Mouse (Mus musculus): Measurements from ENCODE around the gene Heatr6. TPM values are rescaled to one million over a fixed set of nuclear protein-coding genes. Genes with fewer than 3 reads are reported as not detected.

The Heatr6 gene
- polyA plus RNA-seq, 1 experiment, result 13.1 TPM

- Histone ChIP-seq H3K4me3 (replicated peaks; ENCODE audit: control insufficient read depth, low read depth, low read length) (no peak overlapping the region), H3K4me1 (ENCODE audit: control insufficient read depth, insufficient read depth, low read length) (no peaks in the 10 kb centered on the region; the same call in 1 of the 2 replicates), H3K27ac (ENCODE audit: control insufficient read depth, insufficient read depth, low read depth, low read length, poor library complexity) (no peak overlapping the region)
- WGBS, result 70% methylated on average over 6 of the region's 6 CpGs
- no peak for TF ChIP-seq CTCF (IDR thresholded peaks at IDR 0.05; ENCODE audit: control insufficient read depth, insufficient read depth, low read length)
- TF ChIP-seq POLR2A (IDR thresholded peaks at IDR 0.05; ENCODE audit: borderline replicate concordance, control insufficient read depth, low read depth, low read length), result no peak
Measured at GRCm38 (mm10) chr11:83796112-83796511, 42.6 kb downstream of the Heatr6 start.

DNA sequence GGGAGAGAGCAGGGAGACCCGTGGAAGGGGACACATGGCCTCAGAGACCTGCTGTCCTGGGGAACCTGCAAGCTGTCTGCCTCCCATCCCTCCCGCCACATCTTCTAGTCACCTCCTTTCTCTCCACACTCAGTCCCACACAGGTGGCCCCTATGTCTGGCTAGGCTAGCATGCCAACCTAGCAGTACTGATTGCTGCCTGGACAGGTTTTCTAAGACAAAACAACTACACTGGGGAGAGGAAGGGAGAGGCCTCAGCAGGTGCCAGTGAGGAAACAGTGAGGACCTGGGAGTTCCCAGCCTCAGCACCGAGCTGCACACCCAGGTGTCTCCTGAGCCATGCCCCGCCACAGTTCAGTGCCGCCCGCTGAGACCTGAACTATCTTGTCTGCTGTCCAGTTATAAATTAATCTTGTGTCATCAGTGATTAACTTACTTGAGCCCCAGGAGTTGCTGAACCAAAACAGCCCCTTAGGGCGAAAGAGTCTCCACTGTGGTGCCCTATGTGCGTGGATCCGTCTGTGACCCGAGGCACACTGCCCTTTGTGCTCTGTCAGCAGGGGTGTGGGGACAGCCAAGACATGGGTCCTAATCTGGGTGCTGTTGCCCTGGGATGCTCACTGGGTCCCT is 43.6 kb downstream of the Heatr6 start:
- no peak overlapping the region for H3K27ac ChIP-seq (ENCODE audit: control insufficient read depth, insufficient read depth, low read depth, low read length, poor library complexity)
- TF ChIP-seq CTCF (IDR thresholded peaks at IDR 0.05; ENCODE audit: control insufficient read depth, insufficient read depth, low read length), result no peak
- TF ChIP-seq POLR2A (IDR thresholded peaks at IDR 0.05; ENCODE audit: borderline replicate concordance, control insufficient read depth, low read depth, low read length), result no peak
- no peak overlapping the region for H3K4me3 ChIP-seq (replicated peaks; ENCODE audit: control insufficient read depth, low read depth, low read length)
- H3K4me1 ChIP-seq (ENCODE audit: control insufficient read depth, insufficient read depth, low read length), result no peaks in the 10 kb centered on the region; the same call in 1 of the 2 replicates
- WGBS, result 81% methylated on average over 10 of the region's 10 CpGs

- H3K27ac ChIP-seq (ENCODE audit: control insufficient read depth, insufficient read depth, low read depth, low read length, poor library complexity), result no peak overlapping the region
- TF ChIP-seq CTCF (IDR thresholded peaks at IDR 0.05; ENCODE audit: control insufficient read depth, insufficient read depth, low read length), result no peak
- no peak for TF ChIP-seq POLR2A (IDR thresholded peaks at IDR 0.05; ENCODE audit: borderline replicate concordance, control insufficient read depth, low read depth, low read length)
- no peak overlapping the region for H3K4me3 ChIP-seq (replicated peaks; ENCODE audit: control insufficient read depth, low read depth, low read length)
- no peaks in the 10 kb centered on the region for H3K4me1 ChIP-seq (ENCODE audit: control insufficient read depth, insufficient read depth, low read length)
- WGBS, result 65% methylated on average over 12 of the region's 12 CpGs
Measured at GRCm38 (mm10) chr11:83799871-83800430, 46.5 kb downstream of the Heatr6 start.

GRCm38 (mm10) chr11:83802166-83802565 is 48.7 kb downstream of the Heatr6 start:
- H3K4me3 ChIP-seq (replicated peaks; ENCODE audit: control insufficient read depth, low read depth, low read length), result no peak overlapping the region
- WGBS, result 64% methylated on average over 8 of the region's 8 CpGs
- H3K27ac ChIP-seq (ENCODE audit: control insufficient read depth, insufficient read depth, low read depth, low read length, poor library complexity), result no peak overlapping the region
- H3K4me1 ChIP-seq (ENCODE audit: control insufficient read depth, insufficient read depth, low read length), result no peaks in the 10 kb centered on the region
- TF ChIP-seq CTCF (IDR thresholded peaks at IDR 0.05; ENCODE audit: control insufficient read depth, insufficient read depth, low read length), result no peak
- TF ChIP-seq POLR2A (IDR thresholded peaks at IDR 0.05; ENCODE audit: borderline replicate concordance, control insufficient read depth, low read depth, low read length), result no peak

DNA sequence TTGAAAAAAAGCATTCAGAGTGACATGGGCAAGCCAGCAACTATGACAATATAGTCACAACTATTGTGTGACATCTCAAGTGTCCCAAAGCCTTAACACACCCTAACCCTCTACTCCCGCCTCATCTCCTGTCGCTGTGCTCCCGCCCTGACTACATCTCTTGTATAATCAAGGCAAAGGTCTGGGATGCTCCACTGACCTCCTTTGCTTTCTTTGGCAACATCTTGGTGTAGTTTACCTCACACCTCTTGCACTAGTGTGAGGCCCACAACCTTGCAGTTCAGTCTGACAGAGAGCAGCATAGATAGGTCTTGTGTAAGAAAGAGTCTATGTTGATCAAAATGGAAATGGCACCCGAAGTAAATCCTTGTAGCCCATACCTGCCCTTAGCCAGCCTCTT is 49.1 kb downstream of the Heatr6 start:
- WGBS, result 82% methylated on average over 4 of the region's 4 CpGs
- TF ChIP-seq POLR2A (IDR thresholded peaks at IDR 0.05; ENCODE audit: borderline replicate concordance, control insufficient read depth, low read depth, low read length), result no peak
- TF ChIP-seq CTCF (IDR thresholded peaks at IDR 0.05; ENCODE audit: control insufficient read depth, insufficient read depth, low read length), result no peak
- Histone ChIP-seq H3K4me3 (replicated peaks; ENCODE audit: control insufficient read depth, low read depth, low read length) (no peak overlapping the region), H3K27ac (ENCODE audit: control insufficient read depth, insufficient read depth, low read depth, low read length, poor library complexity) (no peak overlapping the region), H3K4me1 (ENCODE audit: control insufficient read depth, insufficient read depth, low read length) (no peaks in the 10 kb centered on the region)

GRCm38 (mm10) chr11:83810441-83810840 is 56.9 kb downstream of the Heatr6 start:
- H3K27ac ChIP-seq (ENCODE audit: control insufficient read depth, insufficient read depth, low read depth, low read length, poor library complexity), result no peak overlapping the region
- no peak overlapping the region for H3K4me3 ChIP-seq (replicated peaks; ENCODE audit: control insufficient read depth, low read depth, low read length)
- no peaks in the 10 kb centered on the region for H3K4me1 ChIP-seq (ENCODE audit: control insufficient read depth, insufficient read depth, low read length)
- TF ChIP-seq POLR2A (IDR thresholded peaks at IDR 0.05; ENCODE audit: borderline replicate concordance, control insufficient read depth, low read depth, low read length) (no peak), CTCF (IDR thresholded peaks at IDR 0.05; ENCODE audit: control insufficient read depth, insufficient read depth, low read length) (no peak)
- 77% methylated on average over 8 of the region's 8 CpGs for WGBS

GRCm38 (mm10) chr11:83815191-83815590 is 61.7 kb downstream of the Heatr6 start:
- H3K4me3 ChIP-seq (replicated peaks; ENCODE audit: control insufficient read depth, low read depth, low read length), result no peak overlapping the region
- 80% methylated on average over 5 of the region's 5 CpGs for WGBS
- TF ChIP-seq POLR2A (IDR thresholded peaks at IDR 0.05; ENCODE audit: borderline replicate concordance, control insufficient read depth, low read depth, low read length), result no peak
- no peak for TF ChIP-seq CTCF (IDR thresholded peaks at IDR 0.05; ENCODE audit: control insufficient read depth, insufficient read depth, low read length)
- no peak overlapping the region for H3K27ac ChIP-seq (ENCODE audit: control insufficient read depth, insufficient read depth, low read depth, low read length, poor library complexity)
- H3K4me1 ChIP-seq (ENCODE audit: control insufficient read depth, insufficient read depth, low read length), result no peaks in the 10 kb centered on the region

DNA sequence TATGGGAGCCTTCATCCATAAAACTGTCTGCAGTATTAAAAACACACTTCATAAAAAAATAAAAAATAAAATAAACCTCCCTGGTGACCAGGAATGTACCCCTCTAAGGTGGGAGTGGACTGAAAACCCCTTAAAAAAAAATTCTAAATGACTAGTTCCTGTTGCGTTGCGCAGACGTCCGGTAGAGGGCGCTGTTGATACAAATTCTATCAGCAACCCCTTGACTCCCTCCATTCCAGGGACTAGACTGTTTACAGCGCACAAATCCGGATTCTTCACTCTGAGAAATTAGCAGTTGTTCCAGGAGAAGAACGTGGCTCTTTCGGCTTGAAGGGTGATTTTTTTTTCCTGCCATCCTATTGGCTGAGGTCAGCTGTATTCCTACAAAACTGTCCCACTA is 62.1 kb downstream of the Heatr6 start:
- Histone ChIP-seq H3K4me1 (ENCODE audit: control insufficient read depth, insufficient read depth, low read length) (no peaks in the 10 kb centered on the region), H3K27ac (ENCODE audit: control insufficient read depth, insufficient read depth, low read depth, low read length, poor library complexity) (no peak overlapping the region), H3K4me3 (replicated peaks; ENCODE audit: control insufficient read depth, low read depth, low read length) (no peak overlapping the region)
- WGBS, result 6% methylated on average over 9 of the region's 9 CpGs
- TF ChIP-seq POLR2A (IDR thresholded peaks at IDR 0.05; ENCODE audit: borderline replicate concordance, control insufficient read depth, low read depth, low read length) (no peak), CTCF (IDR thresholded peaks at IDR 0.05; ENCODE audit: control insufficient read depth, insufficient read depth, low read length) (peak; percentile 47)

All from bone marrow, adult 2 months (tissue).